ENCODE assay signal across 20 mouse cellular contexts in genomic region chr11:31746488-31746887, GRCm38 (mm10).
A peak's percentile ranks its signal among the peaks of the same experiment; 100 is the strongest.
DNase-seq lines count a peak whose midpoint lies in the region; ATAC-seq and TF ChIP-seq lines count a peak whose summit lies in the region.
"Had no signal": no experiment of that assay in that cellular context is flagged by ENCODE, and none has a peak within 500 bp of the region (broad histone marks: within the 10 kb centered on the region; RNA-seq: fewer than 3 reads in every experiment).

No protein-coding gene starts in this region.

- H3K9ac ChIP-seq in liver, adult 2 months (ENCODE audit: low read depth, low read length), result no peak overlapping the region
- no peak overlapping the region for H3K9ac ChIP-seq in intestine, embryonic 15.5 days
- H3K9ac ChIP-seq: forebrain, embryonic 15.5 days; midbrain, embryonic 13.5 days had no signal

- peak; percentile 67 for DNase-seq in liver, adult 2 months (ENCODE audit: extremely low read depth, low read depth, low spot score)
- DNase-seq in liver, result no peak
- DNase-seq in CD4-positive, CD25-positive, alpha-beta regulatory T cell, adult 2 months (ENCODE audit: low read depth, low spot score), result peak; percentile 19
- DNase-seq in thymus, postnatal 10 days (ENCODE audit: low spot score in 2 of 2), result peak; percentile 20 to 28
- DNase-seq in c-Kit-positive CD71-positive TER-119-positive erythroid progenitor cells, embryonic 14.5 days (ENCODE audit: low spot score), result no peak
- DNase-seq in right cerebral cortex, postnatal 36 days (ENCODE audit: low spot score in 2 of 2), result no peak
- no peak for DNase-seq in layer of hippocampus, postnatal 10 days (ENCODE audit: low spot score in 2 of 2)
- DNase-seq: adrenal gland, adult 2 months; cerebellum, postnatal 10 days; gastrocnemius, postnatal 14 days; left cerebral cortex, postnatal 4 days; lung, postnatal 10 days; retina, postnatal 1 day; right cerebral cortex, postnatal 4 days had no signal

- 0 out of 2 replicates have a peak overlapping the region, but pooled peaks have one; percentile 10 for H3K27ac ChIP-seq in liver, adult 2 months (replicated peaks; ENCODE audit: insufficient read depth, low read depth, low read length)
- H3K27ac ChIP-seq in intestine, embryonic 15.5 days, result no peak overlapping the region
- H3K27ac ChIP-seq: forebrain, embryonic 15.5 days; stomach, postnatal 0 days had no signal

- no peak for TF ChIP-seq CTCF in liver, adult 2 months (IDR thresholded peaks at IDR 0.05; ENCODE audit: low read depth, low read length)

- H3K79me2 ChIP-seq in liver, adult 2 months (ENCODE audit: control insufficient read depth, insufficient read depth, low read length), result no peaks in the 10 kb centered on the region

- no peaks in the 10 kb centered on the region for H3K27me3 ChIP-seq in liver, adult 2 months (ENCODE audit: control insufficient read depth, insufficient read depth, low read length)
- no peaks in the 10 kb centered on the region for H3K27me3 ChIP-seq in intestine, embryonic 15.5 days (replicated peaks)
- H3K27me3 ChIP-seq: forebrain, embryonic 15.5 days; midbrain, embryonic 13.5 days had no signal

- H3K36me3 ChIP-seq in liver, adult 2 months (ENCODE audit: control insufficient read depth, insufficient read depth, low read length), result no peaks in the 10 kb centered on the region
- no peaks in the 10 kb centered on the region for H3K36me3 ChIP-seq in intestine, embryonic 15.5 days
- H3K36me3 ChIP-seq: forebrain, embryonic 15.5 days; midbrain, embryonic 13.5 days had no signal

- H3K4me2 ChIP-seq in intestine, embryonic 15.5 days (replicated peaks), result no peak overlapping the region
- H3K4me2 ChIP-seq: forebrain, embryonic 15.5 days; midbrain, embryonic 13.5 days had no signal

- no peaks in the 10 kb centered on the region for H3K9me3 ChIP-seq in intestine, embryonic 15.5 days
- H3K9me3 ChIP-seq: forebrain, embryonic 15.5 days; midbrain, embryonic 13.5 days had no signal

- TF ChIP-seq POLR2A in liver, adult 2 months (IDR thresholded peaks at IDR 0.05; ENCODE audit: extremely low read depth, insufficient read depth, low read length), result no peak

- peaks cover 6% of the 10 kb centered on the region; the same call in 1 of the 2 replicates for H3K4me1 ChIP-seq in liver, adult 2 months (ENCODE audit: control insufficient read depth, insufficient read depth, low read length)
- peaks cover 5% of the 10 kb centered on the region; the same call in 1 of the 2 replicates for H3K4me1 ChIP-seq in intestine, embryonic 15.5 days (replicated peaks)

- 28% methylated on average over 6 of the region's 6 CpGs for WGBS in liver, adult 2 months
- WGBS in intestine, embryonic 15.5 days, result 59% methylated on average over 6 of the region's 6 CpGs

- H3K4me3 ChIP-seq in liver, adult 2 months (ENCODE audit: insufficient read depth, low read depth, low read length), result no peak overlapping the region
- no peak overlapping the region for H3K4me3 ChIP-seq in intestine, embryonic 15.5 days (replicated peaks)
- H3K4me3 ChIP-seq: forebrain, embryonic 15.5 days; midbrain, embryonic 13.5 days; myocyte had no signal

- peak; percentile 75 for ATAC-seq in intestine, embryonic 15.5 days
- ATAC-seq: forebrain, embryonic 15.5 days; hindbrain, embryonic 16.5 days; midbrain, embryonic 13.5 days had no signal

Comparison
In these comparisons a context has a peak if more than half of its experiments do, and no peak if none do; other contexts are left out.
1. DNase-seq: peak in liver, adult 2 months (single experiment), CD4-positive, CD25-positive, alpha-beta regulatory T cell, adult 2 months (single experiment) and thymus, postnatal 10 days (2 of 2); none in liver (single experiment), c-Kit-positive CD71-positive TER-119-positive erythroid progenitor cells, embryonic 14.5 days (single experiment), right cerebral cortex, postnatal 36 days (0 of 2) and layer of hippocampus, postnatal 10 days (0 of 2).